Mouse (Mus musculus) heart, postnatal 0 days (tissue): ENCODE results near the gene Fgf10. TPM values are rescaled to one million over a fixed set of nuclear protein-coding genes. Genes with fewer than 3 reads are reported as not detected.
A peak's percentile ranks its signal among the peaks of the same experiment; 100 is the strongest.

Experiments
- ATAC-seq: fragments of 200-750 bp; cut with Nextera tagmentation; 2 replicates; pipeline ENCODE4 v1.8.0; 2017; ENCODE audit warnings: low read depth, moderate number of reproducible peaks, moderate library complexity; ENCODE audit not compliant: insufficient read depth
- DNase-seq: peaks from one replicate; pipeline ENCODE4 v3.0.0-alpha.2; 2016; ENCODE audit warnings: low spot score
- H3K27ac ChIP-seq: fragments of 300-500 bp; sonication (generic); 2 replicates; pipeline ENCODE4 v1.5.1; 2014; ENCODE audit warnings: low read depth, mild to moderate bottlenecking
- H3K27me3 ChIP-seq: fragments of 300-500 bp; sonication (generic); 2 replicates; pipeline ENCODE4 v1.6.1; 2014; ENCODE audit warnings: low read length, mixed read lengths; ENCODE audit not compliant: control insufficient read depth, insufficient read depth
- H3K36me3 ChIP-seq: fragments of 300-500 bp; sonication (generic); replicated peaks from 2 replicates; pipeline ENCODE4 v1.6.1; 2014; ENCODE audit warnings: low read length, mixed read lengths; ENCODE audit not compliant: control insufficient read depth, insufficient read depth
- H3K4me1 ChIP-seq: fragments of 300-500 bp; sonication (generic); 2 replicates; pipeline ENCODE4 v1.6.1; 2014; ENCODE audit warnings: antibody characterized with exemption; ENCODE audit not compliant: control insufficient read depth, insufficient read depth
- H3K4me2 ChIP-seq: fragments of 300-500 bp; sonication (generic); 2 replicates; pipeline ENCODE4 v1.6.1; 2014; ENCODE audit warnings: low read depth, mild to moderate bottlenecking, low read length, moderate library complexity
- H3K4me3 ChIP-seq: fragments of 300-500 bp; sonication (generic); 2 replicates; pipeline ENCODE4 v1.5.1; 2014; ENCODE audit warnings: low read depth, low read length
- H3K9ac ChIP-seq: fragments of 300-500 bp; sonication (generic); replicated peaks from 2 replicates; pipeline ENCODE4 v1.6.1; 2014; ENCODE audit warnings: low read depth, low read length, mixed read lengths
- H3K9me3 ChIP-seq: fragments of 300-500 bp; sonication (generic); replicated peaks from 2 replicates; pipeline ENCODE4 v1.6.1; 2016; ENCODE audit warnings: low read length; ENCODE audit not compliant: control insufficient read depth
- CTCF ChIP-seq: IDR thresholded peaks from 2 replicates; pipeline ENCODE4 v1.5.1; 2016; ENCODE audit warnings: antibody characterized with exemption, control low read depth, low read depth
- EP300 ChIP-seq: IDR thresholded peaks from 2 replicates; pipeline ENCODE4 v1.6.1; 2016; ENCODE audit warnings: antibody characterized with exemption, low read depth
- WGBS: fragments of 180-500 bp; shearing (Covaris S2); extraction: QIAGEN DNeasy Blood & Tissue Kit; methylation state at CpG from one replicate; pipeline ENCODE4 v1.1.7; 2014; 5-methylcytosine and 5-hydroxymethylcytosine counted together
- polyA plus RNA-seq: library from polyadenylated mRNA; unstranded; fragments of >200 nt; fragmentation: Nextera tagmentation; extraction: Ambion mirVana; gene quantifications from 2 replicates; pipeline ENCODE4 v1.2.1, GENCODE M21; 2015
- total RNA-seq: library from RNA; depleted of rRNA; stranded (reverse); fragments of >200 nt; gene quantifications from 2 replicates; pipeline ENCODE4 v1.2.3, GENCODE M21; 2014; ENCODE audit warnings: low replicate concordance

Gene Fgf10
- total and polyA plus RNA-seq, 2 experiments from 2014 or later: 0.05 TPM; not detected in 1

GRCm38 (mm10) chr13:118721668-118722067 lies 52.1 kb downstream of the Fgf10 start:
- ATAC-seq (no peak), DNase-seq (no peak)
- H3K27me3 ChIP-seq: no peaks in the 10 kb centered on the region
- H3K27ac ChIP-seq: no peak overlapping the region
- no peaks in the 10 kb centered on the region for H3K4me1 ChIP-seq
- no peak overlapping the region for H3K9ac ChIP-seq
- no peaks in the 10 kb centered on the region for H3K9me3 ChIP-seq
- 48% methylated on average over 1 of the region's 1 CpGs for WGBS
- H3K4me3 ChIP-seq: no peak overlapping the region
- no peak overlapping the region for H3K4me2 ChIP-seq
- TF ChIP-seq EP300 (no peak), CTCF (no peak)
- H3K36me3 ChIP-seq: no peaks in the 10 kb centered on the region

- DNase-seq: no peak
- Histone ChIP-seq H3K9me3 (no peaks in the 10 kb centered on the region), H3K4me2 (peak overlapping the region; percentile 32), H3K27me3 (no peaks in the 10 kb centered on the region), H3K4me1 (no peaks in the 10 kb centered on the region), H3K36me3 (no peaks in the 10 kb centered on the region), H3K27ac (no peak overlapping the region), H3K4me3 (no peak overlapping the region), H3K9ac (no peak overlapping the region)
- 38% methylated on average over 12 of the region's 12 CpGs for WGBS
- TF ChIP-seq EP300: no peak
- ATAC-seq: no peak
Measured at GRCm38 (mm10) chr13:118731850-118732552, 62.4 kb downstream of the Fgf10 start.

- Histone ChIP-seq H3K9ac (no peak overlapping the region), H3K4me3 (no peak overlapping the region), H3K4me2 (no peak overlapping the region), H3K4me1 (no peaks in the 10 kb centered on the region), H3K9me3 (no peaks in the 10 kb centered on the region), H3K27ac (no peak overlapping the region), H3K36me3 (no peaks in the 10 kb centered on the region), H3K27me3 (no peaks in the 10 kb centered on the region)
- no peak for DNase-seq
- ATAC-seq: no peak
- no peak for TF ChIP-seq CTCF
- TF ChIP-seq EP300: no peak
- 57% methylated on average over 2 of the region's 2 CpGs for WGBS
Measured at GRCm38 (mm10) chr13:118739854-118740411, 70.3 kb downstream of the Fgf10 start.

- ATAC-seq: no peak
- 65% methylated on average over 4 of the region's 4 CpGs for WGBS
- TF ChIP-seq CTCF (no peak), EP300 (no peak)
Measured at GRCm38 (mm10) chr13:118742788-118743187, 73.2 kb downstream of the Fgf10 start.

GRCm38 (mm10) chr13:118744806-118745205 lies 75.2 kb downstream of the Fgf10 start:
- TF ChIP-seq EP300 (no peak), CTCF (no peak)
- H3K4me1 ChIP-seq: no peaks in the 10 kb centered on the region
- no peaks in the 10 kb centered on the region for H3K36me3 ChIP-seq
- no peak for ATAC-seq
- WGBS: 80% methylated on average over 7 of the region's 7 CpGs
- no peak overlapping the region for H3K4me2 ChIP-seq
- H3K27ac ChIP-seq: no peak overlapping the region
- no peaks in the 10 kb centered on the region for H3K27me3 ChIP-seq
- H3K4me3 ChIP-seq: no peak overlapping the region
- H3K9me3 ChIP-seq: no peaks in the 10 kb centered on the region
- DNase-seq: no peak
- H3K9ac ChIP-seq: no peak overlapping the region

More at GRCm38 (mm10) chr13:118742788-118743187, 73.2 kb downstream of the Fgf10 start:
- no peak overlapping the region for H3K9ac ChIP-seq
- no peak overlapping the region for H3K4me2 ChIP-seq
- H3K27me3 ChIP-seq: no peaks in the 10 kb centered on the region
- H3K27ac ChIP-seq: no peak overlapping the region
- no peak overlapping the region for H3K4me3 ChIP-seq
- H3K9me3 ChIP-seq: no peaks in the 10 kb centered on the region
- H3K36me3 ChIP-seq: no peaks in the 10 kb centered on the region
- no peaks in the 10 kb centered on the region for H3K4me1 ChIP-seq
- DNase-seq: no peak

GRCm38 (mm10) chr13:118746427-118746826 lies 76.8 kb downstream of the Fgf10 start:
- Histone ChIP-seq H3K27me3 (no peaks in the 10 kb centered on the region), H3K27ac (no peak overlapping the region), H3K4me1 (no peaks in the 10 kb centered on the region), H3K4me2 (no peak overlapping the region), H3K9me3 (no peaks in the 10 kb centered on the region), H3K4me3 (no peak overlapping the region), H3K36me3 (no peaks in the 10 kb centered on the region), H3K9ac (no peak overlapping the region)
- TF ChIP-seq EP300 (no peak), CTCF (no peak)
- no peak for DNase-seq
- no peak for ATAC-seq
- WGBS: 77% methylated on average over 4 of the region's 4 CpGs
